Mouse (Mus musculus): ENCODE measurements at regions not wholly inside any gene's neighbourhood (a gene's known extent, or its start where the extent isn't known, plus 50 kb on each side); places are given as distances from the start of the nearest gene placed in this dataset.
"Not testable (repeated sequence)": the region's sequence is repeated elsewhere in the genome, so short reads cannot be mapped to it uniquely, and the experiment has no call there.

DNA sequence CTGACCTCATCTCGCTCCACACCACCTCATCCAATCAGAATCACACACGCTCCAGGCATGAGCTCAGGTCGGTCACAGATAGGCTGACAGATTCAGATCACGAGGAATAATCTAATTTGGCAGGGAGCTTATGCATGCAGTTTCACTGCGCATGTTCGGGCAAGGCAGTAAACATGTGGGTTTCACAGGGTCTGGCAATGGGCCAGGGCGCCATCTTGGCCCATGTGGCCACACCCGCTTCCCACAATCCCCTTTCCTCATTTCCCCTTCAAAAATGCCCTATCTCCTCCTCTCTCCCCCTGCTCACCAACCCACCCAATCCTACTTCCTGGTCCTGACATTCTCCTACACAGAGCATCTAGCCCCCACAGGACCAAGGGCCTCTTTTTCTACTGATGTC lies 127.2 kb upstream of the Tdrd3 start:
- TF ChIP-seq ZNF384 (IDR thresholded peaks at IDR 0.05; ENCODE audit: low read depth, low read length); ZC3H11A (IDR thresholded peaks at IDR 0.05; ENCODE audit: borderline replicate concordance, low read depth, low read length); MAFK (IDR thresholded peaks at IDR 0.05; ENCODE audit: insufficient read depth, low read depth, low read length); HCFC1 (IDR thresholded peaks at IDR 0.05; ENCODE audit: borderline replicate concordance, insufficient read depth, low read length): not testable (repeated sequence)
